Mouse (Mus musculus) gonadal fat pad, adult 2 months (tissue): Measurements from ENCODE around the gene Wdr34. TPM values are rescaled to one million over a fixed set of nuclear protein-coding genes. Genes with fewer than 3 reads are reported as not detected.
A peak's percentile ranks its signal among the peaks of the same experiment; 100 is the strongest.

Experiments
- DNase-seq: peaks from one replicate; pipeline ENCODE4 v3.0.0-alpha.2; 2012; ENCODE audit warnings: low read depth
- polyA plus RNA-seq: library from polyadenylated mRNA; depleted of rRNA; stranded (reverse); fragments of >200 nt; gene quantifications from 2 replicates; pipeline ENCODE4 v1.2.3, GENCODE M21; 2012; rRNA removed

The Wdr34 gene
- polyA plus RNA-seq: 37.6 and 45.3 TPM in 2 replicates

- DNase-seq: no peak
Measured at GRCm38 (mm10) chr2:30048699-30049388, at the start of gene Wdr34. Wdr34 (minus strand) TSS chr2:30048881.

DNA sequence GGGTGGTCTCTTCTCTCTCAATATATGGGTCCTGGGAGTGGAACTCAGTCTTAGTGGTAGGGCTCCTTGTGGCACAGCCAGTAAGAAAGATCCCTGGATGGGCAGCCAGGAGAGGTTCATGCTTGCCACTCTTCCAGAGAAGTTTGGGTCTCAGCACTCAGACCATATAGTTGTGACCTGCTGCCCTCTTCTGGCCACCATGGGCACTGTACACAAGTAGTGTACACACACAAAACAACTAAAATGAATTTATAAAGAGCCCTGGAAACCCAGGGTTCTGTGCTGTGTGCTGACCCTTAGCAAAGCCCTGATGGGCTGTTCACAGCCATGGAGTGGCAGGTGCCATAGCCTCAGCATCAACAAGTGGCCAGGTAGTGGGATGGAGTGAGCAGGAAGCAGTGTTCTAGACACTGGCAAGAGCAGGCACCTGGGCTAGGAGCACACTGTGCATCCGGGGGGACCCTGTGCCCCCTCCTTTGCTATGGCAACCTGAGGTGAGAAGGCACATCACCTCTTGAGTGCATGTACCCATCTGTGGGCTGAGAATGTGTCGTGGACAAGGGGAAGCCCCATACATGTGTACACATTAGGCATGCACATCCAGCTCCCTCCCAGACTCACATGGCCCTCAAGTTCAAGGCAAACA, 47.3 kb upstream of the Wdr34 start:
- no peak for DNase-seq

DNA sequence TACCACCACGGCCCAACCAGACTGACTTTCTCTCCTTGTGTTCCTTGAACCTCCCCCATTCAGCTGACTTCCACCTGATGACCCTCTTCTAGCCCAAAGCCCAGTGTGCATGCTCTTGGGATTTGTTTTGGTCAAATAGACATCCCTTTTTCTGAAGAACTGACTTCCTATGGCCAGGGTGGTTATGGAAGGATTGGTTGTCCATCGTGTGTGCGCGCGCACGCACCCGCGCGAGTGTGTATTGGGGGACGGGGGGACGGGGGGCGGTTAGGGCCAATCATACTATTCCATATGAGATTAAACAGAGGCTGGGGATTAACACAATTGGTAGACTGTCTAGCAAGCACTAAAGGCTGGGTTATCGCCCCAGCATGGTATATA, 45.5 kb upstream of the Wdr34 start:
- no peak for DNase-seq

DNA sequence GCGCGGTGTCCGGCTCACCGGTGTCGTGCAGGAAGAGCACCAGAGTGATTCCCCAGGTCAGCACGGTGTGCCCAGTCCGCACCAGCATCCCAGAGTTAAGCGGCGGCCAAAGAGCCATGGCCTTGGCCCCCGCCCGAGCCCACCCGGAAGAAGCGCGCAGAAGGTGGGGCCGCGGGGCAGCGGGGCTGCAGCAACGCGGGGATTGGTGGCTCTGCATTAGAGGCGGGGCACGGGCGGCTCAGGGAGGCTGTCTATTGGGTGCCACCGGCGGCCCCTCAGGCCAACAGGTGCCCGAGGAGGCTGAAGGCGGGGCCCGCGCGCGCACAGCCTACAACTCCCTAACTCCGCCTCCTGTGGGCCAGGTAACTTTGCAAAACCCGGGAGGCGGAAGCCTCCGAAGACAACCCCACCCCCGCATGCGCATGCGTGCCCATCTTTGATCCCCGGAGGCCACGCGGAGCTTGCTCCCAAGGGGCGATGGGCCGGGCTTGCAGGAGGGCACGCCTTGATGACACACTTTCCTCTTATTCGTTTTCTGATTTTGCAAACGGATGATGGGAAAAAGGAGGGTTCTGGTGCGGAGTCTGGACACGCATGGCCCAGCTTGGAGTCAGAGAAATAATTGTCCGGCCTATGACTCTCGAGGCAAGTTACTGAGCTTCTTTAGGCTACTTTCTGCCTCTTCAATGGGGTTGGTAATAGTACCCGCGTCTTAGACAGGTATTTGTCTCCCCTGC, 45.0 kb upstream of the Wdr34 start, which contains the start of gene Zdhhc12:
TSS of gene Zdhhc12 (minus strand) at position 178 of the 737 bp plus-strand sequence.
- DNase-seq: peak; percentile 46

DNA sequence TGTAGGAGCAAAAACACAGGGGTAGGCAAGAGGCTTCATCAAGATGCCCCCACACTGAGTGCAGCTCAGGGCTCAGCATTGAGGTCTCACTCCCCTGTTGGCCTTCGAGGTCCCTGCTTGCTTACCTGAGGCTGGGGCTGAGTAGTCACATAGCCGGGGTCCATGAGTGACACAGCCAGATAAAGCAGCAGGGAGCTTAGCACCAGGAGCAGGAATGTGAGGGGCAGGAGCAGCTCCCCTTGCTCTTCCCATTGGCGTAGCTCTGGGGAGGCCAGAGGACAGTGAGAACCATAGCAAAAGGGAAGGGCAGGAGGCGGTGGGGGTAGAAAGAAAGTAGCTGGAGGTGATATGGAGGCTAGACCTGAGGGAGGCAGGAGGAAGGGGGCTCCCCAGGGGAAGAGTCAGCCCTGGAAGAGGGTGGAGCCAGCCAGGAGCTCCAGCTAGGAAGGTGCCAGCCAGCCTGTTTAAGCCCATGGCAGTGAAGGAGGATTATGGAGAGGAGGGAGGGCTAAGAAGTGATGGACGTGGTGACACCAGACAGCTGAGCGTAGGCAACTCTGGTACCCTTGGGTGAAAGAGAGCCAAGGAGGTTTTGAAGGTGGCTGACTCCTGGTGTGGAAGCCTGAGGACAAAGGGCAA, 43.7 kb upstream of the Wdr34 start:
- DNase-seq: no peak

DNA sequence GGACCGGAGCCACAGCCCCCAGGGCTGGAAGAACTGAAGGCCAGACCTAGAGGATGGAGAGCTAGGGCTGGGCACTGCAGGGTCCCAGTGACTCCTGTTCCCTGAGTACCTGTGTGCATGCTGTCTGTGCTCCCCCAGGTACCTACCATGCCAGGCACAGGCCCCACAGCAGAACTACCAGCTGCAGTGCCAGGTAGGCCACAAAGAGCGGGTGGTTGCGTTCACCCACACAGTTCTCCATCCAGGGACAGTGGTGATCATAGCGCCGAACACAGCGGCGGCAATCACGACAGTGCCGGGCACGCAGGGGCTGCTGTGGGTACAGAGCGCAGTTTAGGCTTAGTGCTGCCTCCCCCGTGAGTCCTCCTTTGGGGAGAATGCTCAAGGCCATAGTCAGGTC, 42.8 kb upstream of the Wdr34 start:
- DNase-seq: no peak

GRCm38 (mm10) chr2:30087310-30087709, 38.6 kb upstream of the Wdr34 start:
- no peak for DNase-seq

DNA sequence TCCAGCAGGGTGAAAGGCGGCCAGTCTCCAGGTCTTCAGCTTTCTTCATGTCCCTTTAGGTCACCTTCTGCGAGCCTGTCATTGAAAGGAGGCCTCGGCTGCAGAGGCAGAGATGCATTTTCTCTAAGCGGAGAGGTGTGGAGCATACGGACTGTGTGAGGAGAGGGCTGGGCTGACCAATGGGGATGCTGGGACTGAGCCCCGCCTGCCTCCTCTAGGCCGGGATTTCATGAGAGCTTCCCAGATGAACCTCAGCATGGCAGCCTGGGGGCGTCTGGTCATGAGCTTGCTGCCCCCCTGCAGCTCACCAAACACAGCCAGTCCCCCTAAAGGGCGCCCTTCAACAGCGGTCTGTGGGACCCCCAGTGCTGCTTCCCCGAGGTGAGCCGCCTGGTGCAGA, 36.0 kb upstream of the Wdr34 start:
- no peak for DNase-seq

DNA sequence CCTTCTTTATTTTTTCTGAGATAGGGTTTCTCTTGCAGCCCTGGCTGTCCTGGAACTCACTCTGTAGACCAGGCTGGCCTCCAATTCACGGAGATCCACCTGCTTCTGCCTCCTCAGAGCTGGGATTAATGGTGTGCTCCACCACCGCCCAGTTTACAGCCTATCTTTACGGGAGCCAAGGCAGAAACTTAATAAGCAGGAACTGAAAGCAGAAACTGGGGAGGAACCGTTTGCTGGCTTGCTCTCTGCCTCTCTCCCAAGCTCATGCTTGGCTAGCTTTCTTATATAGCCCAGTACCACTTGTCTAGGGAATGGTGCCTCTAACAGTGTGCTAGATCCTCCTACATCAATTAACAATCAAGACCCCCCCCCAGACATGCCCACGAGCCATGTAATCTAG, 35.4 kb upstream of the Wdr34 start:
- DNase-seq: no peak

DNA sequence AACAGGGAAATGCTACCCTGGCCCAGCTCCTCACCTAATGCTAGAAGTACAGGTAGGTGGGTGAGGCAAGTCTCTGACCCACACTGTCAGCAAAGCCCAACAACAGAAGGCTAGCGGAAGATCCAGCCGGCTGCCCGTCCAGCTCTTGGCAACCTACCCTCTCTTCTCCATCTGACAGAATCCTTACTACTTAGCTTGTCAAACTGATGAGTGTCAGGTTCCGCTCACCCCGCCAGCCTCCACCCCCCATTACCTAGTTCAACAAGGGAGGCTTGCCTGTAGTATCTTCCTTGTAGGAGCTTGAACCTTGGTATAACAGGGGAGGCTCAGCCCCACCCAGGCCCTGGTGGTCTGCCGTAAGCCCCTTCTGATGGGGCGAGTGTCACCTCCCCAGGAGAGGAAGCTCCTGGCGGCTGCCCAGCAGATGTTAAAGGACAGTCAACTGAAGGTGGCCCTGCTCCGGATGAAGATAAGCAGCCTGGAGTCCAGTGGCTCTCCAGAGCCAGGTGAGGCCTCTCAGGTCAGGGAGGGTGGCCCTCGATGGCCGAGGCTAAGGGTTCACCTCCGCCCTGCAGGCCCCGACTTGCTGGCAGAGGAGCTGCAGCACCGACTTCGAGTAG, 31.6 kb upstream of the Wdr34 start:
- no peak for DNase-seq

- DNase-seq: no peak
Measured at GRCm38 (mm10) chr2:30078760-30079159, 30.1 kb upstream of the Wdr34 start.

DNA sequence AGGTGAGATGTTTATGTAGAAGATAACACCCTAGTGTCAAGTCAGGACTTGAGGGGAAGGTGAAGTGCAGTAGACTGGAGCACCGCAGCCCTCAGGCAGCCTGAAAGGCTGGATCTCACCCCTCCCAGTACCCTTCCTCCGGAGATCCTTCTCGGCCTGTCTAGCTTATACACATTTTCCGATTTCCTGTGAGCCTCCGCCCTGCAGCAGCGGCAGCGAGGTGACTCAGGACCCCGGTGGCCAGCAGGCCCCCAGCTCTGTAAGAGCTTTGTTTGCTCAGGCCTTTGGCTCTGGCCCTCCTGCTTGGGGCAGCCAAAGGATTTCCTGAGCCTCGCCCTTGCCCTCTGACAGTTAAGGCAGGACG, 29.6 kb upstream of the Wdr34 start:
- DNase-seq: no peak

DNA sequence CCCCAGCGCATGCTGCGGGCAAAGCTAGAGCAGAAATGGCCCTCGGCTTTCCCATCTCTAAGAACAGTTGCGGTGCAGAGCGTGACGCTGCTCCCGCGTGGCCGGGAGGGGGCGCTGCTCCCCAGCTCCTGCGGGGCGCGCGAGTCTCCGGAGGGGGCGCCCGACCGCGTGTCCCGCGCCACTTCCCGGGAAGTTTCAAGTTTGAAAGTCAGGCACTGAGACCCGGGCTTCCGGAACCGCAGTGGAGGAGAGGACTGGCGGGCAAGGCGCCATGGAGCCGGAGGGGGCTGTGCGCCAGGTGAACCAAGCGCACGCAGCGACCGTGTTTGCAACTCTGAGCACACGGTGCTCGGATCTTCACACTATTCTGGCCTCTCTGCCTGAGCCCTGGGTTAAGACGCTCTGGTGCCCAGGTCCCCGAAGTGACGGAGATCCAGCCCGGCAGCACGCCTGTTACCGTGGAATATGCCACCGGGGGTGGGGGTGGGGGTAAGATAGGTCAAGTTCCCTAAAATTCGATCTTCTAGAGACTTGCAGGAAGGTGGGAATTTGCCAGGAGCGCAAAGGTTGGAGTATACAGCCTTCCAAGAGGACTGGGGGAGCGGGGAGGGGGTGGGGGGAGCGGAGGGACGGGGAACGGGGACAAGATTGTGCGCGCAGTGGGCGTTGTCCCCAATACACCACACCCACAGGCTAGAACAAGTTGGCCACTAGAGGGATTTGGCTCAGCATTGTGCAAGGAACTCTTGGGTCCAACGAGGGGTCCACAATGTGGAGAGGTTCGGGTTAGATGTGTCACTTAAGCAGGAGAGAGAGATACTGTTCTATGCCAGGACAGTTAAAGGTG, 29.0 kb upstream of the Wdr34 start, which contains the start of gene Pkn3:
TSS of gene Pkn3 (plus strand) at position 183 of the 847 bp plus-strand sequence.
- DNase-seq: no peak

- no peak for DNase-seq
Measured at GRCm38 (mm10) chr2:30076959-30077358, 28.3 kb upstream of the Wdr34 start.

DNA sequence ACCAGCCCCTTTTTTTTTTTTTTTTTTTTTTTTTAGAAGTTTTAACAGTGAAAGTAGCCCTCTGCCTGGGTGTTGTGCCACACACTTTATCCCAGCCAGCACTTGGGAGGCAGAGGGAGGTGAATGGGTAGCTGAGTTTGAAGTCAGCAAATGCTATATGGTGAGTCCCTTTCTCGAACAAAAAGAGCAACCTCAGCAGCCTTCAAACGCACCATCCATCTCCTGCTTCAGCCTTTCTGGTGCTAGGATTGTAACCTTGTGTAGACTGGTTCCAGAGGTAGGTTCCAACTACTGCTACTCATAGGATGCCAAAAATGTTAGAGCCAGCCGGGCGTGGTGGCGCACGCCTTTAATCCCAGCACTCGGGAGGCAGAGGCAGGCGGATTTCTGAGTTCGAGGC, 27.8 kb upstream of the Wdr34 start:
- no peak for DNase-seq

DNA sequence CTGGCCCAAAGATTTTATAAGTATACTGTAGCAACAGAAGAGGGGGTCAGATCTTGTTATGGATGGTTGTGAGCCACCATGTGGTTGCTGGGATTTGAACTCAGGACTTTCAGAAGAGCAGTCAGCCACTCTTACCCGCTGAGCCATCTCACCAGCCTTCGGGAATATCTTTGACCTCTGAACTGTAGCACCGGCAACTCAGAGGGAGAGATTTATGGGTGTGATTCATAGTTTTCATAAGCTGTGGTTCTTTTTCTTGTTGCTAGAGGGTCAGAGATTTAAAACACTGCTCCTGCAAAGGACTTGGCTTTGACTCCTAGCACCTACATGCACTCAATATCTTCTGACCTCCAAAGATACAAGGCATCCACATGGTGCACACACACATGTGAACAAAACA, 26.9 kb upstream of the Wdr34 start:
- DNase-seq: no peak

DNA sequence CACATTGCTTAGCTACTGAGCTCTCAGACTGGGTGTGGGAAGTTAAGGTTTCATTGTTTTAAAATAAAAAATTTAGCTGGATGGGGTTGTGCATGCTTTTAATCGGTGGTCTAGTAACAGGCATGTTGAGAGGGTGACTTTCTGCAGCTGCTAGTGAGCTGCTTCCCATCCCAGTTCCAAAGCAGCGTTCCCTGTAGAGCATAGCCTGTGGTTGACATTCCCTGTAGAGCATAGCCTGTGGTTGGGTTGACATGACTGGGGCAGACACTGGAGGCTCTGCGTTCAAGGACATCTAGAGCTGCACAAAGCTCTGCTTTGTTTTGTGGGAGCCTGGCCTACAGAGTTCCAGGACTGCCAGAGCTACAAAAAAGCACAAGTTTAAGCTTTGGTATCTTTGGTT, 24.6 kb upstream of the Wdr34 start:
- no peak for DNase-seq

DNA sequence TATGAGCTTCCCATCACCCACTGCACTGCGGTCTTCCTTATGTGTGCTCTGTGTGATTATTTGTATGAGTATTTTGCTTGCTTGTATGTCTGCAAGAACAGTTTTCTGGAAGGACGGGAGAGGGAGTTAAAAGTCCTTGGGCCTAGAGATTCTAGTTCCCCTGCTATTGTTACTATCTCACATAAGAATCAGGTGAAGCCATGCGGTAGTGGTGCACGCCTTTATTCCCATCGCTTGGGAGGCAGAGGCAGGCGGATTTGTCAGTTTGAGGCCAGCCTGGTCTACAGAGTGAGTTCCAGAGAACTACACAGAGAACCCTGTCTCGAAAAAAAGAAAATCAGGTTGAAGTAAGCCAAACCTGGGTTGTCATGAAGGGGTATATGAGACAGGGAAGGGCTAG, 24.2 kb upstream of the Wdr34 start:
- no peak for DNase-seq

GRCm38 (mm10) chr2:30067962-30068361, 19.3 kb upstream of the Wdr34 start:
- no peak for DNase-seq

DNA sequence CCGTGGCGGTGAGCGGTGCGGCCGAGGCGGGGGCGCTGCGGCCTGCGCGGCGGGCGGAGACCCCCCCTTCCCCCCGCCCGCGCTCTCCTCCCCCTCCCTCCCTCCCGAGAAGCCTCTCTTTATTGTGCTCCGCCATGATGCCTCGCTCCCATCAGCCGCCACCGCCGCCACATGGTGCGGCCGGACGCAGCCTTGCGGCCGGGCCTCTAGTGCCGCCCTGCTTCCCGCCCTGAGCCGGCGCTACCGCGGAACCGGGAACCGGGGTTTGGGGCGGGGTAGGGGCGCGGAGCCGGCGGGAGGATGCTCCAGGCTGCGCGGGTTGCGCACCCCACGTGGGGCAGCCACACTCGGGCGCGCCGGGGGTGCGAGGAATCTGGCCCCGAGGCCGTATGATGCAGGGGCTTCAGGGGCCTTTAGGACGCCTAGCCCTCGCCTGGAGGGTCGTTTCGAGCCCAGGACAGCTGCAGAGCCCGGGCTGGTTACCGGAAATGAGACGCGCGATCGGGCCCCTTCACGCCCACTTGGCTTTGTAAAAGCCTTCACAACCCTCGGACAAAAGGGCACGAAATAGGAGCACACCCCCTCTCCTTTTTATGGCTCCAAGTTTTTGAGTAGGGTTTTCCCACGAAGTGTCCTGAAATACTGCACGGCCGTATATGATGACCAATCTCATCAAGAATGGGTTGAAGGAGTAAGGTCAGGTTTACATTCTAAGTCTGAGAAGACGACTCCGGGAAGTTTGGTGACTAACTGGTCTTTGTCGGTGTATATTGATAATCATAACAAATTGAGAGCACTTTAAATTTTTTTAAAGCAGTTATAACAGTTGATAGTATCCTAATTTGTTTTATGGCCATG, 18.6 kb upstream of the Wdr34 start:
- DNase-seq: no peak
